Mouse (Mus musculus): ENCODE measurements around the gene Edrf1. TPM values are rescaled to one million over a fixed set of nuclear protein-coding genes. Genes with fewer than 3 reads are reported as not detected.

The Edrf1 gene
- 21.3 and 24.3 TPM in 2 replicates for polyA plus RNA-seq (2014; fragmentation: Nextera tagmentation; extraction: Ambion mirVana)

- H3K9ac ChIP-seq: peak within 1 kb of the TSS; percentile 92
- H3K4me2 ChIP-seq (replicated peaks): peak within 1 kb of the TSS; percentile 94
- H3K9me3 ChIP-seq (ENCODE audit: control insufficient read depth, low read length): no peaks in the 10 kb centered on the region
- H3K27ac ChIP-seq: peak within 1 kb of the TSS; percentile 91
- under 1% methylated on average over 79 of the region's 81 CpGs for WGBS
- H3K4me3 ChIP-seq (replicated peaks; ENCODE audit: low read length): peak within 1 kb of the TSS; percentile 92
- H3K36me3 ChIP-seq (replicated peaks; ENCODE audit: control insufficient read depth, insufficient read depth): peaks cover 30% of the 10 kb centered on the region
- DNase-seq (ENCODE audit: low spot score) (peak; percentile 98), ATAC-seq (ENCODE audit: low FRiP score) (peak; percentile 98)
- H3K4me1 ChIP-seq (replicated peaks; ENCODE audit: control insufficient read depth, insufficient read depth, low read length): peaks cover 8% of the 10 kb centered on the region; the same call in 1 of the 2 replicates
- no peaks in the 10 kb centered on the region for H3K27me3 ChIP-seq (ENCODE audit: control insufficient read depth, insufficient read depth, low read length)
Measured at GRCm38 (mm10) chr7:133637361-133638305, at the start of gene Edrf1. Edrf1 (plus strand) TSS chr7:133637543.

- Histone ChIP-seq H3K36me3 (replicated peaks; ENCODE audit: control insufficient read depth, insufficient read depth) (no peaks in the 10 kb centered on the region), H3K9ac (no peak overlapping the region), H3K9me3 (ENCODE audit: control insufficient read depth, low read length) (no peaks in the 10 kb centered on the region), H3K27me3 (ENCODE audit: control insufficient read depth, insufficient read depth, low read length) (no peaks in the 10 kb centered on the region), H3K4me3 (replicated peaks; ENCODE audit: low read length) (no peak overlapping the region), H3K4me2 (replicated peaks) (no peak overlapping the region), H3K4me1 (replicated peaks; ENCODE audit: control insufficient read depth, insufficient read depth, low read length) (no peaks in the 10 kb centered on the region), H3K27ac (no peak overlapping the region)
- ATAC-seq (ENCODE audit: low FRiP score) (no peak), DNase-seq (ENCODE audit: low spot score) (no peak)
- 88% methylated on average over 1 of the region's 1 CpGs for WGBS
Measured at GRCm38 (mm10) chr7:133591750-133592149, 45.6 kb upstream of the Edrf1 start.

- Histone ChIP-seq H3K4me3 (replicated peaks; ENCODE audit: low read length) (no peak overlapping the region), H3K27ac (no peak overlapping the region), H3K36me3 (replicated peaks; ENCODE audit: control insufficient read depth, insufficient read depth) (no peaks in the 10 kb centered on the region), H3K9ac (no peak overlapping the region), H3K9me3 (ENCODE audit: control insufficient read depth, low read length) (no peaks in the 10 kb centered on the region), H3K4me2 (replicated peaks) (no peak overlapping the region), H3K4me1 (replicated peaks; ENCODE audit: control insufficient read depth, insufficient read depth, low read length) (no peaks in the 10 kb centered on the region), H3K27me3 (ENCODE audit: control insufficient read depth, insufficient read depth, low read length) (no peaks in the 10 kb centered on the region)
- no peak for ATAC-seq (ENCODE audit: low FRiP score)
- DNase-seq (ENCODE audit: low spot score): no peak
- 42% methylated on average over 1 of the region's 1 CpGs for WGBS
Measured at GRCm38 (mm10) chr7:133600558-133600957, 36.8 kb upstream of the Edrf1 start.

- Histone ChIP-seq H3K4me1 (replicated peaks; ENCODE audit: control insufficient read depth, insufficient read depth, low read length) (peaks cover 1% of the 10 kb centered on the region; the same call in 1 of the 2 replicates), H3K4me2 (replicated peaks) (no peak within 1 kb of the TSS), H3K27me3 (ENCODE audit: control insufficient read depth, insufficient read depth, low read length) (no peaks in the 10 kb centered on the region), H3K27ac (no peak within 1 kb of the TSS), H3K36me3 (replicated peaks; ENCODE audit: control insufficient read depth, insufficient read depth) (no peaks in the 10 kb centered on the region), H3K4me3 (replicated peaks; ENCODE audit: low read length) (no peak within 1 kb of the TSS), H3K9ac (no peak within 1 kb of the TSS), H3K9me3 (ENCODE audit: control insufficient read depth, low read length) (no peaks in the 10 kb centered on the region)
- 60% methylated on average over 2 of the region's 2 CpGs for WGBS
- no peak for DNase-seq (ENCODE audit: low spot score)
- ATAC-seq (ENCODE audit: low FRiP score): no peak
Measured at GRCm38 (mm10) chr7:133602058-133602457, 35.3 kb upstream of the Edrf1 start, which contains the start of gene Tex36. Tex36 (minus strand) TSS chr7:133602158.

GRCm38 (mm10) chr7:133603156-133603555 is 34.2 kb upstream of the Edrf1 start:
- Histone ChIP-seq H3K36me3 (replicated peaks; ENCODE audit: control insufficient read depth, insufficient read depth) (no peaks in the 10 kb centered on the region), H3K4me2 (replicated peaks) (no peak overlapping the region), H3K9ac (no peak overlapping the region), H3K4me1 (replicated peaks; ENCODE audit: control insufficient read depth, insufficient read depth, low read length) (peaks cover 12% of the 10 kb centered on the region), H3K9me3 (ENCODE audit: control insufficient read depth, low read length) (no peaks in the 10 kb centered on the region), H3K27ac (no peak overlapping the region), H3K27me3 (ENCODE audit: control insufficient read depth, insufficient read depth, low read length) (no peaks in the 10 kb centered on the region), H3K4me3 (replicated peaks; ENCODE audit: low read length) (no peak overlapping the region)
- 79% methylated on average over 2 of the region's 2 CpGs for WGBS
- ATAC-seq (ENCODE audit: low FRiP score): no peak
- no peak for DNase-seq (ENCODE audit: low spot score)

GRCm38 (mm10) chr7:133604427-133605081 is 32.8 kb upstream of the Edrf1 start:
- H3K4me3 ChIP-seq (replicated peaks; ENCODE audit: low read length): no peak overlapping the region
- H3K27ac ChIP-seq: no peak overlapping the region
- DNase-seq (ENCODE audit: low spot score) (no peak), ATAC-seq (ENCODE audit: low FRiP score) (no peak)
- H3K27me3 ChIP-seq (ENCODE audit: control insufficient read depth, insufficient read depth, low read length): no peaks in the 10 kb centered on the region
- peaks cover 26% of the 10 kb centered on the region for H3K4me1 ChIP-seq (replicated peaks; ENCODE audit: control insufficient read depth, insufficient read depth, low read length)
- WGBS: 88% methylated on average over 13 of the region's 13 CpGs
- no peak overlapping the region for H3K4me2 ChIP-seq (replicated peaks)
- no peaks in the 10 kb centered on the region for H3K36me3 ChIP-seq (replicated peaks; ENCODE audit: control insufficient read depth, insufficient read depth)
- H3K9ac ChIP-seq: no peak overlapping the region
- no peaks in the 10 kb centered on the region for H3K9me3 ChIP-seq (ENCODE audit: control insufficient read depth, low read length)

GRCm38 (mm10) chr7:133607331-133607730 is 30.0 kb upstream of the Edrf1 start:
- no peak overlapping the region for H3K9ac ChIP-seq
- H3K36me3 ChIP-seq (replicated peaks; ENCODE audit: control insufficient read depth, insufficient read depth): no peaks in the 10 kb centered on the region
- H3K4me2 ChIP-seq (replicated peaks): no peak overlapping the region
- H3K4me1 ChIP-seq (replicated peaks; ENCODE audit: control insufficient read depth, insufficient read depth, low read length): peaks cover 26% of the 10 kb centered on the region
- no peak for ATAC-seq (ENCODE audit: low FRiP score)
- 65% methylated on average over 5 of the region's 5 CpGs for WGBS
- no peak overlapping the region for H3K27ac ChIP-seq
- H3K27me3 ChIP-seq (ENCODE audit: control insufficient read depth, insufficient read depth, low read length): no peaks in the 10 kb centered on the region
- no peak for DNase-seq (ENCODE audit: low spot score)
- no peak overlapping the region for H3K4me3 ChIP-seq (replicated peaks; ENCODE audit: low read length)
- no peaks in the 10 kb centered on the region for H3K9me3 ChIP-seq (ENCODE audit: control insufficient read depth, low read length)

GRCm38 (mm10) chr7:133607883-133608575 is 29.3 kb upstream of the Edrf1 start:
- H3K4me1 ChIP-seq (replicated peaks; ENCODE audit: control insufficient read depth, insufficient read depth, low read length): peaks cover 26% of the 10 kb centered on the region
- no peak overlapping the region for H3K9ac ChIP-seq
- H3K4me3 ChIP-seq (replicated peaks; ENCODE audit: low read length): no peak overlapping the region
- H3K27ac ChIP-seq: peak overlapping the region; percentile 74
- DNase-seq (ENCODE audit: low spot score) (no peak), ATAC-seq (ENCODE audit: low FRiP score) (no peak; the same call in 1 of the 2 replicates)
- H3K27me3 ChIP-seq (ENCODE audit: control insufficient read depth, insufficient read depth, low read length): no peaks in the 10 kb centered on the region
- no peaks in the 10 kb centered on the region for H3K36me3 ChIP-seq (replicated peaks; ENCODE audit: control insufficient read depth, insufficient read depth)
- H3K9me3 ChIP-seq (ENCODE audit: control insufficient read depth, low read length): no peaks in the 10 kb centered on the region
- WGBS: 50% methylated on average over 13 of the region's 13 CpGs
- H3K4me2 ChIP-seq (replicated peaks): peak overlapping the region; percentile 37

All from hindbrain, embryonic 14.5 days (tissue).